Mouse (Mus musculus) thymus, adult 2 months (tissue): ENCODE measurements at regions not wholly inside any gene's neighbourhood (a gene's known extent, or its start where the extent isn't known, plus 50 kb on each side); places are given as distances from the start of the nearest gene placed in this dataset.

ENCODE experiments used
- DNase-seq: peaks from one replicate; pipeline ENCODE4 v3.0.0; 2021
- H3K27ac ChIP-seq: fragments of 200-500 bp; 2 replicates; pipeline ENCODE4 v1.5.1; 2012; ENCODE audit warnings: low read length, control low read depth; ENCODE audit not compliant: control insufficient read depth, insufficient read depth
- H3K27me3 ChIP-seq: fragments of 200-500 bp; 2 replicates; pipeline ENCODE4 v1.6.1; 2012; ENCODE audit warnings: mild to moderate bottlenecking, low read length, moderate library complexity, mixed read lengths; ENCODE audit not compliant: control insufficient read depth, insufficient read depth
- H3K36me3 ChIP-seq: fragments of 200-500 bp; 2 replicates; pipeline ENCODE4 v1.6.1; 2012; ENCODE audit warnings: mild to moderate bottlenecking, low read length, moderate library complexity; ENCODE audit not compliant: control insufficient read depth, insufficient read depth
- H3K4me1 ChIP-seq: fragments of 200-500 bp; replicated peaks from 2 replicates; pipeline ENCODE4 v1.6.1; 2012; ENCODE audit warnings: low read length; ENCODE audit not compliant: control insufficient read depth, insufficient read depth
- H3K4me3 ChIP-seq: fragments of 200-500 bp; 2 replicates; pipeline ENCODE4 v1.5.1; 2012; ENCODE audit warnings: mild to moderate bottlenecking, low read length, control low read depth, moderate library complexity; ENCODE audit not compliant: control insufficient read depth, insufficient read depth
- CTCF ChIP-seq: fragments of 200-500 bp; IDR thresholded peaks from 2 replicates; pipeline ENCODE4 v1.5.1; 2012; ENCODE audit warnings: mild to moderate bottlenecking, control low read depth, low read length, moderate library complexity, borderline replicate concordance; ENCODE audit not compliant: control insufficient read depth, poor library complexity, insufficient read depth; ENCODE audit errors: extremely low read depth
- POLR2A ChIP-seq: fragments of 200-500 bp; IDR thresholded peaks from 2 replicates; pipeline ENCODE4 v1.6.1; 2012; ENCODE audit warnings: mild to moderate bottlenecking, low read length, control low read depth, moderate library complexity; ENCODE audit not compliant: control insufficient read depth, poor library complexity, insufficient read depth; ENCODE audit errors: extremely low read depth
- WGBS: fragments of 180-500 bp; shearing (Covaris S2); methylation state at CpG from one replicate; pipeline ENCODE4 v1.1.7; 2018; 5-methylcytosine and 5-hydroxymethylcytosine counted together

DNA sequence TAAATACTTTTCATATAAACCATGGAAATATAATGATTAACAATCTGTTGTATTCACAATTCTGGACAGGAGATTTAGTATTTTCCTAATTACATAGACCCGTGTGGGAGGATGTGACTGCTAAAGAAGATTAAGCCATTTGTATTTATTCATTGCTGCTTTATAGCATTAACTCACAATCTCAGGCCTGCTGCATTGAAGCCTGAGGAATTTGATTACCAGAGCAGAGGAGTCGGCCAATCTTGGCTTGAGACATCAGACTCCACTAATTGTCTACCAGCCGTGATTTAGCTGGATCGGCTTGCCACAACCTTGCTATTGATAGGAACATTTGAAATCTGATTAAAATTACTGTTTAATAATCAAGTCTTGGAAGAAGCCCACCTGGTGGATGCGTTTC lies 1007.5 kb downstream of the Adgrl2 start:
- Histone ChIP-seq H3K36me3 (no peaks in the 10 kb centered on the region), H3K4me3 (no peak overlapping the region), H3K27me3 (no peaks in the 10 kb centered on the region), H3K4me1 (no peaks in the 10 kb centered on the region), H3K27ac (no peak overlapping the region)
- 97% methylated on average over 5 of the region's 5 CpGs for WGBS
- DNase-seq: no peak
- TF ChIP-seq POLR2A (no peak), CTCF (no peak)

DNA sequence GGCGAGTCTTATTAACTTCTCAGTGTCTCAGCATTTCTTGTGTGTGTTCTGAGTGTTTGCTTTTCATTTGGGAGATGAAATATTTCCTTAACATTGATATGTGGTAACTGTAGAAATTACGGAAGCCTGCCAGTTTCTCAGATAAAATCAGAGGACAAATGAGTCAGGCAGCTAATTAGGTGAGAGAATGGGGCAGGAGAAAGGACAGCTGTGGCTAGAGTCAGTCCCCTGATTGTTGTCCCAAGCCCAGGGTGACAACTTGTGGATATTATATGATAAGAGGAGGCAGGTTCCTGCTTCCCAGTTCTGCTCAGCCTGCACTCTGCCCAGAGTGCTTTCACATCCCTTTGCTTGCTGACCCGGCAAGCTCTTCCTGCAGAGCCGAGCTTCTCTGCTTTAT lies 1008.7 kb downstream of the Adgrl2 start:
- Histone ChIP-seq H3K36me3 (no peaks in the 10 kb centered on the region), H3K4me1 (no peaks in the 10 kb centered on the region), H3K4me3 (no peak overlapping the region), H3K27me3 (no peaks in the 10 kb centered on the region), H3K27ac (no peak overlapping the region)
- TF ChIP-seq CTCF: no peak
- no peak for TF ChIP-seq POLR2A
- no peak for DNase-seq
- 82% methylated on average over 4 of the region's 4 CpGs for WGBS

DNA sequence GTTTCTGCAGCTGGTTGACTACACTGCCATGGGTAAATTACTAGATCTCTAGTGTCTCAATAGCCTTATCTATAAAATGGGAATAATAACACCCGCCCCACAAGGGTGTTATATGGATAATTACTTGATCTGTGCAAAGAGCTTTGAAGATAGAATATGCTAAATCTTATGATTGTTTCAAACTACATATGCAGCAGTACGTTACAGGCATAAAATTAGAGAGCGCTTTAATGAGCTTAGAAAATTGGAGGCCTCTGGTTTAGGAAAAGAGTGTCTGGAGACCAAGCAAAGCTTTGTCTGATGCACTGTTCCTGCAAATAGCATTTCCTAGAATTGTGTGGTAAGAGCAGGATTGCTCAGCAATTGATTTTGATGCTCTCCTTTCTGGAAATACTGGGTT lies 1013.8 kb downstream of the Adgrl2 start:
- H3K27me3 ChIP-seq: no peaks in the 10 kb centered on the region
- H3K4me1 ChIP-seq: no peaks in the 10 kb centered on the region
- no peaks in the 10 kb centered on the region for H3K36me3 ChIP-seq
- no peak overlapping the region for H3K27ac ChIP-seq
- H3K4me3 ChIP-seq: no peak overlapping the region
- no peak for DNase-seq
- WGBS: 94% methylated on average over 3 of the region's 3 CpGs
- no peak for TF ChIP-seq POLR2A
- TF ChIP-seq CTCF: no peak

DNA sequence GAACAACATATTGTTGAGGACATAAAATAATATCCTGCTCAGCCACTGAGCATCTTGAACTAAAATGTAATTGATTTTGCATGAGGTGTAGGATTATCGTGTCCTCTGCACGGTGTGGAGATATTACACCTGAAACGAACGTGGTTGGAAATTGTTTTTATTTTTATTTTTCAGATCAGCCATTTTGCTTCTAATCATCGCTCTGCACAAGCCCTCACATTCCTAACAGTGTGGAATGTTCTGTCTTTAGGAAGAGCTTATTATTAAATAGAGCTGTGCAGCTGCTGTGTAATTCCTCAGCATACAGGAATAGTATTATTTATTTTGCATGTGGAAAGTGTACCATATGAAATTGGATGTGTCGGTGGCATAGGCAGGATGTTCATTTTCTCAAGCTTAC lies 1014.3 kb downstream of the Adgrl2 start:
- 95% methylated on average over 6 of the region's 6 CpGs for WGBS
- H3K36me3 ChIP-seq: no peaks in the 10 kb centered on the region
- no peaks in the 10 kb centered on the region for H3K4me1 ChIP-seq
- H3K27ac ChIP-seq: no peak overlapping the region
- no peaks in the 10 kb centered on the region for H3K27me3 ChIP-seq
- TF ChIP-seq CTCF: no peak
- TF ChIP-seq POLR2A: no peak
- no peak overlapping the region for H3K4me3 ChIP-seq
- DNase-seq: no peak

DNA sequence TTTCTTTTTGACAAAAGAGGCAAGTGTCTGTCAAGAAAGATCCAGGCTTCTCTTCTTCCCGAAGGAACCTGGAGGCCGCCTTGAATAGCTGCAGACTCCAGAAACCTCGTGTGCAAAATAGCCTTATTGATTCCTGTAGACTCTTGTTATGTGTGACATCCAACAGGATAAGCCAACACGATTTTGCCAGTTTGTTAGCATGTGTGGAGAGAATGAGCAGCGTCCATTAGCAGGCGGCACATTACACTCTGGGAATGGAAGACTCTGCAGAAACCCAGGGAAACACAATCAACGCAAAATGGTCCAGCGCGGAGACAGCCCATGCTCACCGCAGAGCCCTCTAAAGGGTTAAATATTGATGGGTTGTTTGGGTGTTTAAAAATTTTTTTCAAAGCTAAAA lies 1014.9 kb downstream of the Adgrl2 start:
- Histone ChIP-seq H3K27ac (no peak overlapping the region), H3K27me3 (no peaks in the 10 kb centered on the region), H3K36me3 (no peaks in the 10 kb centered on the region), H3K4me3 (no peak overlapping the region), H3K4me1 (no peaks in the 10 kb centered on the region)
- WGBS: 92% methylated on average over 10 of the region's 10 CpGs
- DNase-seq: no peak
- no peak for TF ChIP-seq POLR2A
- TF ChIP-seq CTCF: no peak

DNA sequence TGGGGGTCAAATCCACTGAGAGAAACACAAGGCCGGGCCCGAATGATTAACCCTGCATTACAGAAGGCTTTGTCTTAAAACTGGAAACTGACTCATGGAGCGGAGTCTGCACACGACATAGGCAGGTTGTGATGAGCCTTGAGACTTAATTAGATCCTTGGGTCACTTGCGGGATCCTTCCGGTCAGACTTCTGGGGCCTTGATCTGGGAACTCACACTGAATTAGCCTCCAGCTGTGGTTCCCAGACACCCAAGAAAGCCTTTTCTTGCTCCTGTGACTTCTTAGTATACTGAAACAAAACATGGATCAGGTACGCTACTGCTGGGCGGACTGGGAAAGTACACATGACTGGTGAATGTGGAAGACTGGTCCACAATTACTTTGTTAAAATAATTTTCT lies 1015.8 kb downstream of the Adgrl2 start:
- TF ChIP-seq CTCF (no peak), POLR2A (no peak)

DNA sequence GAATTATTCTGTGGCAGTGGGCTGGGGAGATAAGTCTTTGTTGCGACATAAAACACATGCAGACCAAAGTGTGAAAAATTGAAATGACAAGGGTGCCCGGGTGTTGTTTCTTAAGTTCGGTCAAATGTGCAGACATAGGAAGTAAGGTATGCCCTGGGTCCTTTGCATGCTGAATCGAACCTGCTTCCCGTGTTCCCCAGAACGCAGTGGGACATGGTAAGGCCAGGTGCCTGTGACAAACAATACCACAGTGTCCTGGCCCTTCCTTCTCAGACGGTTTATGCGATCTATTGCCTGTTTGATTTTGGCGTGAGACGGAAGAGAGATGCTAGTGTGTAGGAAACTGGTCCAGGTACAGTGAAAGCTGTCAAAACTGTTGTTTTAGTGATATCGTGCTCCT lies 1022.1 kb downstream of the Adgrl2 start:
- no peak for DNase-seq
- no peak for TF ChIP-seq POLR2A
- TF ChIP-seq CTCF: no peak
- Histone ChIP-seq H3K36me3 (no peaks in the 10 kb centered on the region), H3K4me3 (no peak overlapping the region), H3K4me1 (no peaks in the 10 kb centered on the region), H3K27me3 (no peaks in the 10 kb centered on the region), H3K27ac (no peak overlapping the region)
- WGBS: 96% methylated on average over 11 of the region's 11 CpGs

More for the DNA sequence above, 1015.8 kb downstream of the Adgrl2 start:
- DNase-seq: no peak
- Histone ChIP-seq H3K27ac (no peak overlapping the region), H3K27me3 (no peaks in the 10 kb centered on the region), H3K4me3 (no peak overlapping the region), H3K4me1 (no peaks in the 10 kb centered on the region), H3K36me3 (no peaks in the 10 kb centered on the region)
- WGBS: 94% methylated on average over 8 of the region's 8 CpGs

DNA sequence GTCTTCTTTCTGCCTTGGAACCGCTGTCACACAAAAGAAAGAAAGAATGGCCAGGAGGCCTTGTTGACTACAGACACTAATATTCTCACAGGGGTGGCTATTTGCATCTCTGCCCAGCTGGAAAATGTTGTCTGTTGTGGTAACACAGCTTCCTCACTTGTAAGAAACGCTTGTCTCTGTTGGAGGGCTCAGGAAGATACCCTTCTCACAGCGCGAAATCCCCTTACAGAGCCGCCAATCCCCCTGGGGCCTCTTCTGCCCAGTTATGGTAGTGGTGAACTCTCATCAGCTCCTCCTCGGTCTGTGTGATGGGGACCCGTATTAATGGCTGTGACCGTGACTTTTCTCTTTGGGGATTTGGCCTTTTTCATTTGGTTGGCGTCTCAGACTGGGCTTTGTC lies 1022.5 kb downstream of the Adgrl2 start:
- no peak overlapping the region for H3K4me3 ChIP-seq
- no peaks in the 10 kb centered on the region for H3K36me3 ChIP-seq
- no peaks in the 10 kb centered on the region for H3K4me1 ChIP-seq
- no peak overlapping the region for H3K27ac ChIP-seq
- WGBS: 90% methylated on average over 9 of the region's 9 CpGs
- no peak for TF ChIP-seq CTCF
- no peak for TF ChIP-seq POLR2A
- no peak for DNase-seq
- H3K27me3 ChIP-seq: no peaks in the 10 kb centered on the region
